Mouse (Mus musculus) lung, postnatal 0 days (tissue): ENCODE measurements around the gene Mast1. TPM values are rescaled to one million over a fixed set of nuclear protein-coding genes. Genes with fewer than 3 reads are reported as not detected.

Experiments used
- ATAC-seq: fragments of 200-750 bp; cut with Nextera tagmentation; 2 replicates; pipeline ENCODE4 v1.8.0; 2017; ENCODE audit warnings: moderate library complexity
- DNase-seq: peaks from one replicate; pipeline ENCODE4 v3.0.0-alpha.2; 2016; ENCODE audit warnings: low spot score
- H3K27ac ChIP-seq: fragments of 300-500 bp; sonication (generic); 2 replicates; pipeline ENCODE4 v1.5.1; 2014; ENCODE audit warnings: antibody characterized with exemption, mild to moderate bottlenecking, low read length, mixed read lengths
- H3K27me3 ChIP-seq: fragments of 300-500 bp; sonication (generic); replicated peaks from 2 replicates; pipeline ENCODE4 v1.6.1; 2014; ENCODE audit warnings: low read length, mixed read lengths; ENCODE audit not compliant: insufficient read depth
- H3K36me3 ChIP-seq: fragments of 300-500 bp; sonication (generic); 2 replicates; pipeline ENCODE4 v1.6.1; 2014; ENCODE audit warnings: low read length, mixed read lengths; ENCODE audit not compliant: insufficient read depth
- H3K4me1 ChIP-seq: fragments of 300-500 bp; sonication (generic); 2 replicates; pipeline ENCODE4 v1.6.1; 2014; ENCODE audit warnings: antibody characterized with exemption, low read depth, low read length, mixed read lengths; ENCODE audit not compliant: insufficient read depth
- H3K4me2 ChIP-seq: fragments of 300-500 bp; sonication (generic); replicated peaks from 2 replicates; pipeline ENCODE4 v1.6.1; 2014; ENCODE audit warnings: low read depth, mild to moderate bottlenecking, low read length, moderate library complexity, mixed read lengths
- H3K4me3 ChIP-seq: fragments of 300-500 bp; sonication (generic); 2 replicates; pipeline ENCODE4 v1.5.1; 2014; ENCODE audit warnings: low read depth, low read length
- H3K9ac ChIP-seq: fragments of 300-500 bp; sonication (generic); replicated peaks from 2 replicates; pipeline ENCODE4 v1.6.1; 2014; ENCODE audit warnings: low read depth, mild to moderate bottlenecking
- H3K9me3 ChIP-seq: fragments of 300-500 bp; sonication (generic); 2 replicates; pipeline ENCODE4 v1.6.1; 2016; ENCODE audit warnings: low read length, mixed read lengths
- CTCF ChIP-seq: IDR thresholded peaks from 2 replicates; pipeline ENCODE4 v1.5.1; 2016; ENCODE audit warnings: antibody characterized with exemption, mild to moderate bottlenecking
- EP300 ChIP-seq: IDR thresholded peaks from 2 replicates; pipeline ENCODE4 v1.6.1; 2016; ENCODE audit warnings: antibody characterized with exemption, mild to moderate bottlenecking, control low read depth
- WGBS: fragments of 180-500 bp; shearing (Covaris S2); extraction: QIAGEN DNeasy Blood & Tissue Kit; methylation state at CpG from one replicate; pipeline ENCODE4 v1.1.7; 2014; 5-methylcytosine and 5-hydroxymethylcytosine counted together
- microRNA-seq: library from miRNA; unstranded; fragments of <30 nt; microRNA quantifications from one replicate; pipeline ENCODE4, GENCODE M21; 2016
- polyA plus RNA-seq: library from polyadenylated mRNA; unstranded; fragments of >200 nt; fragmentation: Nextera tagmentation; extraction: Ambion mirVana; gene quantifications from 2 replicates; pipeline ENCODE4 v1.2.1, GENCODE M21; 2015

The Mast1 gene
- polyA plus RNA-seq, 1 experiment from 2014 or later = 0.32 TPM

DNA sequence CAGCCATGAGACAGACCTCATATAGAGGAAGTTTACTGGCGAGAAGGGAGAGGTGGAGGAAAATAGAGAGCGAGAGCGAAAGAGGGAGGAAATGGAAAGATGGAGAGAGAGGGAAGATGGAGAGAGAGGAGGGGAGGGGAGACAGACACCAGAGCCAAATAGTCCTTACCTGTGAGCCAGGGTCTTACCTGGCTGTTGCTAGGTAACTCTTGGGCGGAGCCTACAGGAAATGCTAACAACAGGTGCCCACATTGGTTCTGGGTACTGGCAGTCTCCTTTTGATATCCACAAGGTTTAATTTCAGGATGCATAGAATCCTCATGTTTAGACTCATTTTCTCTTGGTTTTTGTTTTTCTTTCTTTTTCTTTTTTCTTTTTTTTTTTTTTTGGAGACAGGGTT, 64.1 kb downstream of the Mast1 start:
- H3K36me3 ChIP-seq = peaks cover 4% of the 10 kb centered on the region; the same call in 1 of the 2 replicates
- peak overlapping the region; percentile 91 for H3K4me2 ChIP-seq
- no peak for DNase-seq
- no peak for ATAC-seq
- peaks cover 7% of the 10 kb centered on the region; the same call in 1 of the 2 replicates for H3K4me1 ChIP-seq
- no peak overlapping the region for H3K4me3 ChIP-seq
- TF ChIP-seq EP300 (no peak), CTCF (no peak)
- no peaks in the 10 kb centered on the region for H3K9me3 ChIP-seq
- H3K9ac ChIP-seq = no peak overlapping the region
- no peak overlapping the region for H3K27ac ChIP-seq
- H3K27me3 ChIP-seq = no peaks in the 10 kb centered on the region
- WGBS = 55% methylated on average over 4 of the region's 4 CpGs

DNA sequence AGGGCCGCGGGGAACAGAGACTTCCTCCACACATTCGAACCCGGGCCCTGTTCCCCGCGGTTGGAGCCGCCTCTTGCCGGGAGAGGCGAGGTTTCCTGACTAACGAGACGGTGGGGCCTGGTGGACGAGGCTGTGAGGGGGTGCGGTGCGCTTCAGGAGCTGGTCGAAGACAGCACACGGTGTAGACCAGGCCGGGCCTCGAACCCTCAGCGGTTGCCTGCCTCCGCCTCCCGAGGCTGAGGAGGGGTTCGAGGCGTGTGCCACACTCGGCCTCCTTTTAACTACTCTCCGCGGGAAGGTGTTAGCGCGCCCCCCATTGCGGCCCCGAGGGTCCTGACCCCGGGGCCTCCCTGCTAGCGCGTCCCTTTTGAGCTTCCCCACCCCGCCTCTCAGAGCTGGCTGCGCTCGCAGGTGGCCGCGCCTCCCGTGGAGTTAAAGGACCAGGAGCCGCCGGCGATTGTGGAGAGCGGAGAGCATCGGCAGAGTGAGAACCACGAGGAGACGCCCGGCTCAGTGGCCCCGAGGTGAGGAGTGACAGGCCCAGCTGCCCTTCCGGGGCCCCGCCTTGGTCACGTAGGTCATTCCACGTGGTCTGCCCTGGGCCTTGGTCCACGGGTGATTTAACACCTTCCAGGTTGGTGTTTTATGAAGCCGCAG, 64.7 kb downstream of the Mast1 start:
- no peak overlapping the region for H3K27ac ChIP-seq
- H3K4me1 ChIP-seq = peaks cover 7% of the 10 kb centered on the region; the same call in 1 of the 2 replicates
- TF ChIP-seq EP300 (no peak), CTCF (no peak)
- no peak overlapping the region; the same call in 1 of the 2 replicates for H3K9ac ChIP-seq
- ATAC-seq = peak; percentile 60
- no peaks in the 10 kb centered on the region for H3K27me3 ChIP-seq
- DNase-seq = peak; percentile 64
- peaks cover 8% of the 10 kb centered on the region; the same call in 1 of the 2 replicates for H3K36me3 ChIP-seq
- H3K9me3 ChIP-seq = no peaks in the 10 kb centered on the region
- WGBS = 2% methylated on average over 49 of the region's 54 CpGs
- peak overlapping the region; percentile 45 for H3K4me3 ChIP-seq
- H3K4me2 ChIP-seq = peak overlapping the region; percentile 91

DNA sequence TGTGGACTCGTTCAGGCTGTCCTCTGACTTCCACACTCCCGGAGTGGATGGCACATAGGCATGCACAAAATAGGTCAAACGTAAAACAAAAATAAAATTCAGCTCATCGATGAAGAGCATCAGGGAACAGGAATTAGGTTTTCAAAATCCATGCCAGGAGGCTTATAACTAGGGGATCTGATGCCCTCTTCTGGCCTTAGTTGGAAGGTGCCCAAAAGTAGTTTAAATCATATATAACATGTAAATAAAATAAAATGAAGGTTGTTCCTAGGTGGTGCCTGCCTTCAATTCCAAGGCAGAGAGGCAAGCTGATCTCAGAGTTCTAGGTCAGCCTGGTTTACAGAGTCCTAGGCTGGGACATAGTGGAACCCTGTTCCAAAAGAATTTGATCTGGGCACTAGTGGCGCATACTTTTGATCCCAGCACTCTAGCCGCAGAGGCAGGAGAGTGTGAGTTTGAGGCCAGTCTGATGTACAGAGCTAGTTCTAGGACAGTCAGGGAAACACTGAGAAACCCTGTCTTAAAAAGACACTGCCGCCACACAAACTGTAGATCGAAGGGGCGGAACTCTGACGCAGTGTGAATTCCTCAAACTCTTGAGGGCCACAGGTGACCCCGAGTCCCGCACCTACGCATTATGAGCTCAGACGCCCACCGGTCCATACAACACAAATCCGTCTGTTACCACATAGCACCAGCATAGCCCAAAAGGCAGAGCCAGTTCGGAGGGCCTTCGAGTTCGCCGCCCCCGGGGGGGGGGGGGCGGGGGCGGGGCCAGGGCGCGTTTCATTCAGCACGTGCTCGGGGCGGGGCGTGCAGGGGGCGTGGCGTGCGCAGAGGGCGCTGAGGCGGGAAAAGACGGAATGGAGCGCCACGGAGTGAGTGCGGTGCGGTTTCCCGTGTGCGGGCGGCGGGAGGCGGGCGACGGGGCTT, 65.5 kb downstream of the Mast1 start, which contains the start of gene Syce2:
Syce2 (plus strand) TSS at position 736 of the 933 bp plus-strand sequence.
- ATAC-seq (peak; percentile 90), DNase-seq (peak; percentile 80)
- Histone ChIP-seq H3K9me3 (no peaks in the 10 kb centered on the region), H3K36me3 (peaks cover 8% of the 10 kb centered on the region; the same call in 1 of the 2 replicates), H3K4me1 (peaks cover 7% of the 10 kb centered on the region; the same call in 1 of the 2 replicates), H3K4me3 (peak within 1 kb of the TSS; percentile 45), H3K27me3 (no peaks in the 10 kb centered on the region), H3K4me2 (peak within 1 kb of the TSS; percentile 91), H3K27ac (no peak within 1 kb of the TSS), H3K9ac (no peak within 1 kb of the TSS; the same call in 1 of the 2 replicates)
- TF ChIP-seq CTCF (peak; percentile 56), EP300 (no peak)
- 12% methylated on average over 40 of the region's 46 CpGs for WGBS

Small RNAs within 50 kb of the gene (microRNA-seq; reads per million reads assigned to microRNA genes)
- not detected for gene Gm24197
- 1.5 reads per million for gene Mir7069

Other genes starting within 250 kb of the Mast1 start
- gene Nacc1, start 249.5 kb downstream of the Mast1 start, polyA plus RNA-seq = 7.1 and 7.4 TPM in 2 replicates
- gene Lyl1, start 235.9 kb downstream of the Mast1 start, polyA plus RNA-seq = 11.6 and 13.9 TPM in 2 replicates
- 2.0 and 2.8 TPM in 2 replicates for gene G430095P16Rik, start 214.4 kb downstream of the Mast1 start, polyA plus RNA-seq
- 38.8 and 45.1 TPM in 2 replicates for gene Nfix, start 137.0 kb downstream of the Mast1 start, polyA plus RNA-seq
- 6.2 and 6.8 TPM in 2 replicates for gene Dand5, start 114.5 kb downstream of the Mast1 start, polyA plus RNA-seq
- 24.4 and 24.8 TPM in 2 replicates for gene Gadd45gip1, start 105.8 kb downstream of the Mast1 start, polyA plus RNA-seq
- gene Rad23a, start 96.7 kb downstream of the Mast1 start, polyA plus RNA-seq = 77.9 and 85.7 TPM in 2 replicates
- 318 and 405 TPM in 2 replicates for gene Calr, start 90.4 kb downstream of the Mast1 start, polyA plus RNA-seq
- gene Farsa, start 80.4 kb downstream of the Mast1 start, polyA plus RNA-seq = 44.0 and 44.6 TPM in 2 replicates
- gene Syce2, start 65.2 kb downstream of the Mast1 start, polyA plus RNA-seq = 11.1 and 11.4 TPM in 2 replicates
- gene Gcdh, start 43.4 kb downstream of the Mast1 start, polyA plus RNA-seq = 16.2 and 21.1 TPM in 2 replicates
- gene Klf1, start 35.4 kb downstream of the Mast1 start, polyA plus RNA-seq = 0.69 and 1.1 TPM in 2 replicates
- gene Dnase2a, start 28.8 kb downstream of the Mast1 start, polyA plus RNA-seq = 24.0 and 29.1 TPM in 2 replicates
- not detected in 2 replicates for gene Rtbdn, start 9.6 kb upstream of the Mast1 start, polyA plus RNA-seq
- gene Gm49661, start 32.1 kb upstream of the Mast1 start, polyA plus RNA-seq = 1.1 TPM in 1 of 2 replicates, not detected in the other
- gene Prdx2, start 32.2 kb upstream of the Mast1 start, polyA plus RNA-seq = 337 and 356 TPM in 2 replicates
- gene Rnaseh2a, start 32.4 kb upstream of the Mast1 start, polyA plus RNA-seq = 46.4 and 55.7 TPM in 2 replicates
- 69.0 and 126 TPM in 2 replicates for gene Junb, start 41.4 kb upstream of the Mast1 start, polyA plus RNA-seq
- gene Hook2, start 53.2 kb upstream of the Mast1 start, polyA plus RNA-seq = 19.2 and 22.3 TPM in 2 replicates
- not detected in 2 replicates for gene Best2, start 77.2 kb upstream of the Mast1 start, polyA plus RNA-seq
- gene Asna1, start 87.9 kb upstream of the Mast1 start, polyA plus RNA-seq = 80.9 and 83.1 TPM in 2 replicates
- gene Trir, start 89.5 kb upstream of the Mast1 start, polyA plus RNA-seq = 116 and 126 TPM in 2 replicates
- gene Tnpo2, start 99.6 kb upstream of the Mast1 start, polyA plus RNA-seq = 16.4 and 18.0 TPM in 2 replicates
- 34.8 and 35.6 TPM in 2 replicates for gene Fbxw9, start 122.7 kb upstream of the Mast1 start, polyA plus RNA-seq
- not detected in 2 replicates for gene Gm5741, start 130.6 kb upstream of the Mast1 start, polyA plus RNA-seq
- 44.2 and 48.3 TPM in 2 replicates for gene Dhps, start 134.4 kb upstream of the Mast1 start, polyA plus RNA-seq
- 88.9 and 95.6 TPM in 2 replicates for gene Wdr83os, start 143.4 kb upstream of the Mast1 start, polyA plus RNA-seq
- gene Wdr83, start 143.9 kb upstream of the Mast1 start, polyA plus RNA-seq = 26.7 and 27.0 TPM in 2 replicates
- gene Man2b1, start 145.9 kb upstream of the Mast1 start, polyA plus RNA-seq = 38.4 and 40.6 TPM in 2 replicates
- 1.5 and 1.6 TPM in 2 replicates for gene Zfp791, start 185.7 kb upstream of the Mast1 start, polyA plus RNA-seq
- gene Cks1brt, start 214.6 kb upstream of the Mast1 start, polyA plus RNA-seq = not detected in 2 replicates